Mouse (Mus musculus): ENCODE results near the gene Kcnh4.

- TF ChIP-seq CTCF (IDR thresholded peaks at IDR 0.05; ENCODE audit: control insufficient read depth, insufficient read depth, insufficient read length) (no peak), MYOG (IDR thresholded peaks at IDR 0.05; ENCODE audit: control insufficient read depth, extremely low read depth, insufficient read length) (no peak), MYOD1 (IDR thresholded peaks at IDR 0.05; ENCODE audit: control insufficient read depth, insufficient read length, low read depth) (no peak)
Measured at GRCm38 (mm10) chr11:100791457-100792049, 31.8 kb upstream of the Kcnh4 start.

Measured in C2C12 (cell line).